Mouse (Mus musculus) Patski (cell line): ENCODE measurements around the gene Plk3. TPM values are rescaled to one million over a fixed set of nuclear protein-coding genes. Genes with fewer than 3 reads are reported as not detected.

Source experiments
- ATAC-seq: fragments of 100-300 bp; one replicate; pipeline ENCODE4 v1.8.0; 2021
- CTCF ChIA-PET: fragments of 350-600 bp; sonication (Branson Sonifier 250); formaldehyde crosslinking; loops from one replicate; lab custom pipeline; 2022; ENCODE audit warnings: inconsistent platforms; lab: Charles Lee
- POLR2A ChIA-PET: fragments of 350-600 bp; sonication (Branson Sonifier 250); formaldehyde crosslinking; loops from one replicate; lab custom pipeline; 2022; ENCODE audit warnings: antibody characterized with exemption, inconsistent platforms; lab: Charles Lee
- DNase-seq: peaks from one replicate; pipeline ENCODE4 v3.0.0-alpha.2; 2011; ENCODE audit warnings: low read depth, low spot score
- H3K27me3 ChIP-seq: fragments of 371-371 bp; one replicate; pipeline ENCODE4 v1.5.1; 2021
- CTCF ChIP-seq: fragments of 100-300 bp; IDR thresholded peaks from one replicate; pipeline ENCODE4 v1.5.1; 2021
- in situ Hi-C: fragments of 300-500 bp; cut with MboI; formaldehyde crosslinking; loops from 3 replicates; pipeline ENCODE4 v1.11.1; 2018; ENCODE audit warnings: low pct_unique_long_range_greater_than_20kb, mixed read lengths
- polyA plus RNA-seq: library from polyadenylated mRNA; unstranded; gene quantifications from one replicate; pipeline ENCODE4 v1.2.3, GENCODE M21; 2021

Gene Plk3
- polyA plus RNA-seq, 1 experiment from 2014 or later = 9.7 TPM

DNA sequence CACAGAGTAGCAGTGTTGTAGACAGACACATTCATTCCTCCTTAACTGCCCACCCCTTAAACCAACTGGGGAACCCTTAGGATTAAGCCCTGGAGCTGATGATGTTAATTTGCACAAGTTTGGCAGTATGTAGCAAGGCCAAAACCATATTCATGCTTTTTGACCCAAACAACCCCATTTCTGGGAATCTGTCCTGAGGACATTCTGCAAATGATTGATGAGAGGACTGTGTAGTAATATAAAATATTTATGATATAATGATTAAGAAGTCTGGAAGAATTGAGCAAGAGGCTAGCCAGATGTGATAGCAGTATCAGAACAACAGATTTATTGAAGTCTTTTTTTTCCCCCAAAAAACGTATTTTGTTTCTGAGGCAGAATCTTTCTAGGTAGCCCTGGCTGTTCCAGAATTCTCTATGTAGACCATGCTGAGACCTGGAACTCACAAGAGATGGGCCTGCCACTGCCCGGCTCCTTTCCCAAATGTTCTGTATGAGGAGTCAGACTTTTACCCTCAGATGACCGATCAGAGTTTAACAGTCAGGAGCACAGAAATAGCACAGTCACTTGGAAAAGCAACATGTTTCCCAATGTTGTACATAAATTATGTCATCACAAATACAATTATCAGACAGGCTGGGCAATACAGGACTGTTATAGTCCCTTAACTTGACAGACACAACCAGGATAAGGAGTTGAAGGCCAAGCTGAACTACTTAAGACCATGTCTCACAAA is 39.0 kb downstream of the Plk3 start:
- ATAC-seq (no peak), DNase-seq (no peak)
- CTCF ChIA-PET = no interaction called here
- in situ Hi-C loops = no loop called here
- POLR2A ChIA-PET = interaction anchor here (0.6 kb wide), 1 partner anchor 48 kb away, joined by 6 read pairs; no protein-coding TSS in a partner anchor
- no peaks in the 10 kb centered on the region for H3K27me3 ChIP-seq
- TF ChIP-seq CTCF = no peak

DNA sequence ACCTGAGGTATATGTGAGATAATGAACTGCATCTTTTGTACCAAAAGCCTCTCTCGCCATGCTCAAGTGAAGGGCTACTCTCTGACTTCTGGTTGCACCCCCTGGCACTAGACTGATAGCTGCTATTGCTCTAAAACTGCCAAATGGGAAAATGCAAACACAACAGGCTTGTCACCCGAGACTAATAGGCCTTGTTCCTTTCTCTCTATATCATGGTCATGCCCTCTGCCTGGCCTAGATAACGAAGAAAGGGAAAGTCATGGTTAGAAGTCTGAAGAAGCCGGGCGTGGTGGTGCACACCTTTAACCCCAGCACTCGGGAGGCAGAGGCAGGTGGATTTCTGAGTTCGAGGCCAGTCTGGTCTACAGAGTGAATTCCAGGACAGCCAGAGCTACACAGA is 43.2 kb downstream of the Plk3 start:
- POLR2A ChIA-PET = interaction anchor here (0.9 to 1.1 kb wide), 2 partner anchors 14 to 30 kb away, joined by 3 to 5 read pairs; no protein-coding TSS in a partner anchor
- TF ChIP-seq CTCF = no peak
- CTCF ChIA-PET = interaction anchor here (1.3 kb wide), 1 partner anchor 11 kb away, joined by 3 read pairs; no protein-coding TSS in a partner anchor
- DNase-seq (no peak), ATAC-seq (no peak)
- H3K27me3 ChIP-seq = no peaks in the 10 kb centered on the region
- in situ Hi-C loops = no loop called here

DNA sequence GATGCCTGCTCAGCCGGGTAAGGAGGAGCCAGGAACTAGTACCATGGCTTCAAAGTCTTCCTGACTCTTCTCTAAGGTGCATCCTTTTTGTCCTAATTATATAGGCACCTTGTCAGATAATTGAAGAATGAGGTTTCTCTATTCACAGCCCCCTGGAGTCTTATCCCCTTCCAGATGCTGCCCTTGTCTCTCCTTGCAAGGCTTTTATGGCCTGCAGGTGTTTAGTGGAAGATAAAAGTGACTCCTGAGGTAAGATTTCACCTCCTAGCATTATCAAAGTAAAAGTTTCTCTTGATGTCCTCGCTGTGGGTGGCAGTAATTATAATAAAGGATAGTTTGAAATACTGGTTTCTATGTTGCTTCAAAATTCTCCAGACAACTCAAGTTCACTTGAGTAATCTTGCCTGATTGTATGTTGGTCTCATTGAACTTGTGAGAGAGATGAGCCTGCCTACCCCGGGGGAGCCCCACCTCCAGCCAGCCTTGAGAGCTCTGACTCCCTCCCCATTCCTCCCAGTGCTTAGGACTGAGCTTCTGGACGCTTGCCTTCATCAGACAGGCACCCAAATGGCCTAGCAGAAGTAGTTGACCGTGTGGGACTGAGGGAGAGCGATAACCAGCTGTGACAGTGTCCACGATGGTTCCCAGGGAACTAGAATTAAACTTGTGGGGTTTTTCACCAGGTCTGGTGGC is 45.7 kb downstream of the Plk3 start:
- no peak for TF ChIP-seq CTCF
- POLR2A ChIA-PET = no interaction called here
- CTCF ChIA-PET = no interaction called here
- in situ Hi-C loops = no loop called here
- ATAC-seq (no peak), DNase-seq (no peak)
- no peaks in the 10 kb centered on the region for H3K27me3 ChIP-seq

Other genes with a start within 250 kb of the Plk3 start
- gene Urod, start 139.6 kb downstream of the Plk3 start, polyA plus RNA-seq = 62.3 TPM
- gene Hectd3, start 138.6 kb downstream of the Plk3 start, polyA plus RNA-seq = 14.4 TPM
- 23.1 TPM for gene Eif2b3, start 114.6 kb downstream of the Plk3 start, polyA plus RNA-seq
- 0.23 TPM for gene Ptch2, start 37.9 kb downstream of the Plk3 start, polyA plus RNA-seq
- gene Btbd19, start 8.2 kb downstream of the Plk3 start, polyA plus RNA-seq = 37.2 TPM
- gene Tctex1d4, start 7.2 kb downstream of the Plk3 start, polyA plus RNA-seq = 0.21 TPM
- gene Rps8, start 22.3 kb upstream of the Plk3 start, polyA plus RNA-seq = 289 TPM
- gene Kif2c, start 48.7 kb upstream of the Plk3 start, polyA plus RNA-seq = 26.4 TPM
- gene Tmem53, start 118.0 kb upstream of the Plk3 start, polyA plus RNA-seq = 10.7 TPM
- 0.05 TPM for gene Armh1, start 118.2 kb upstream of the Plk3 start, polyA plus RNA-seq